Mouse (Mus musculus) forebrain, embryonic 14.5 days (tissue): Measurements from ENCODE around the gene Mospd2. TPM values are rescaled to one million over a fixed set of nuclear protein-coding genes. Genes with fewer than 3 reads are reported as not detected.

ENCODE experiments used
- ATAC-seq: fragments of 200-750 bp; cut with Nextera tagmentation; 2 replicates; pipeline ENCODE4 v1.8.0; 2017; ENCODE audit warnings: mild to moderate bottlenecking, moderate library complexity
- DNase-seq: peaks from one replicate; pipeline ENCODE4 v3.0.0-alpha.2; 2015; ENCODE audit warnings: low spot score
- H3K27ac ChIP-seq: fragments of 300-500 bp; sonication (generic); 2 replicates; pipeline ENCODE4 v1.5.1; 2014; ENCODE audit warnings: low read depth, mild to moderate bottlenecking, control low read depth, low read length, moderate library complexity
- H3K27me3 ChIP-seq: fragments of 300-500 bp; sonication (generic); replicated peaks from 2 replicates; pipeline ENCODE4 v1.6.1; 2014; ENCODE audit warnings: low read length, control low read depth, mixed read lengths; ENCODE audit not compliant: control insufficient read depth, insufficient read depth
- H3K36me3 ChIP-seq: fragments of 300-500 bp; sonication (generic); 2 replicates; pipeline ENCODE4 v1.6.1; 2014; ENCODE audit warnings: low read length, control low read depth; ENCODE audit not compliant: control insufficient read depth, insufficient read depth
- H3K4me1 ChIP-seq: fragments of 300-500 bp; sonication (generic); 2 replicates; pipeline ENCODE4 v1.6.1; 2014; ENCODE audit warnings: antibody characterized with exemption, low read length, control low read depth; ENCODE audit not compliant: control insufficient read depth, insufficient read depth
- H3K4me2 ChIP-seq: fragments of 300-500 bp; sonication (generic); 2 replicates; pipeline ENCODE4 v1.6.1; 2014; ENCODE audit warnings: mild to moderate bottlenecking, control low read depth, low read length
- H3K4me3 ChIP-seq: fragments of 300-500 bp; sonication (generic); 2 replicates; pipeline ENCODE4 v1.5.1; 2014; ENCODE audit warnings: low read depth, low read length, control low read depth
- H3K9ac ChIP-seq: fragments of 300-500 bp; sonication (generic); 2 replicates; pipeline ENCODE4 v1.6.1; 2014; ENCODE audit warnings: mild to moderate bottlenecking, low read length, control low read depth, moderate library complexity
- H3K9me3 ChIP-seq: fragments of 300-500 bp; sonication (generic); replicated peaks from 2 replicates; pipeline ENCODE4 v1.6.1; 2016; ENCODE audit warnings: low read length, control low read depth, mixed read lengths; ENCODE audit not compliant: control insufficient read depth
- WGBS: fragments of 180-500 bp; shearing (Covaris S2); extraction: QIAGEN DNeasy Blood & Tissue Kit; methylation state at CpG from one replicate; pipeline ENCODE4 v1.1.7; 2014; 5-methylcytosine and 5-hydroxymethylcytosine counted together
- polyA plus RNA-seq: library from polyadenylated mRNA; unstranded; fragments of >200 nt; fragmentation: Nextera tagmentation; extraction: Ambion mirVana; gene quantifications from 2 replicates; pipeline ENCODE4 v1.2.1, GENCODE M21; 2014

The Mospd2 gene
- polyA plus RNA-seq, 1 experiment from 2014 or later: 16.6 TPM

- Histone ChIP-seq H3K36me3 (no peaks in the 10 kb centered on the region), H3K4me1 (no peaks in the 10 kb centered on the region), H3K27me3 (no peaks in the 10 kb centered on the region), H3K27ac (no peak overlapping the region), H3K4me3 (no peak overlapping the region), H3K9me3 (no peaks in the 10 kb centered on the region), H3K9ac (no peak overlapping the region), H3K4me2 (no peak overlapping the region)
- WGBS: 96% methylated on average over 5 of the region's 5 CpGs
- no peak for ATAC-seq
- no peak for DNase-seq
Measured at GRCm38 (mm10) chrX:164941540-164941939, 38.6 kb downstream of the Mospd2 start.

DNA sequence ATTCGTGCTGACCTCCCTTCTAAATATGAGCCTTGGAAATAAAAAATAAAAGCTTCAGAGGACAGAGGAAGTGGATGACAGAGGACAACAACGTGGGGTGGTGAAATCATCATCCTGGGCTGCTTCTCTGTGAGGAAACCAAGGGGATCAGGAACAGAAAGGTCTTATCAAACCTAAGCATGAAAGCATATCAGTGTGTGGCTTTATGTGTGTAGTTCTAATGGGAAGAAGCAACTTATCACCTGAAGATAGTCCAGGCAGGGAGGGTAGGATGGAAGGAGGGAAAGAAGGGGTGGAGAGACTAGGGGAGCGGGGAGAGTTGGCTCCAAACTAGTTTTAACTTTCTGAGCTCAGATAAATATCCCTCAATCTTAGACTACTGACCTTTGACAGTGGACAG is 67.2 kb downstream of the Mospd2 start:
- Histone ChIP-seq H3K36me3 (no peaks in the 10 kb centered on the region), H3K4me3 (no peak overlapping the region), H3K9ac (no peak overlapping the region), H3K4me1 (no peaks in the 10 kb centered on the region), H3K4me2 (no peak overlapping the region), H3K27ac (no peak overlapping the region), H3K9me3 (no peaks in the 10 kb centered on the region), H3K27me3 (no peaks in the 10 kb centered on the region)
- DNase-seq (no peak), ATAC-seq (no peak)
- WGBS: 70% methylated on average over 3 of the region's 3 CpGs

GRCm38 (mm10) chrX:164912186-164912585 is 68.0 kb downstream of the Mospd2 start:
- ATAC-seq: no peak

DNA sequence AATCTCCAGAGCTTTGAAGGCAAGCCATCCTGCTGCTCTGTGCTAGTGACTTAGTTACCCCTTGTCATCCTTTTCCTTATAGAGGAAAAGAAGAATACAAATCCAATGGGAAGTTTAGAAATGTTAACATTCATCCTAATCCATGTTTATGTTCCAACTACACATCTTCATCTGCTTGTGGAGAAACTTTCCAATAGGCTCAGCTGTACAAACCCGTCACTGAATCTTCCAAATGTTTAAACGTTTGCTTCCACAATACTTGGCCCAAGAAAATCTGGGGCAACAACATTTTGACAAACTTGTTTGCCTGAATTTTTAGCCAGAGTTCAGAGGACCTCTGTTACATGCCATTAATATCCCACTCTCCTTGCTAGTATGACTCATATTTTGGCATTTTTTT is 78.3 kb downstream of the Mospd2 start:
- H3K4me1 ChIP-seq: no peaks in the 10 kb centered on the region
- H3K4me3 ChIP-seq: no peak overlapping the region
- H3K27me3 ChIP-seq: no peaks in the 10 kb centered on the region
- WGBS: 81% methylated on average over 2 of the region's 2 CpGs
- no peak overlapping the region for H3K4me2 ChIP-seq
- no peaks in the 10 kb centered on the region for H3K9me3 ChIP-seq
- H3K27ac ChIP-seq: no peak overlapping the region
- ATAC-seq (no peak), DNase-seq (no peak)
- H3K9ac ChIP-seq: no peak overlapping the region
- H3K36me3 ChIP-seq: no peaks in the 10 kb centered on the region

More at GRCm38 (mm10) chrX:164912186-164912585, 68.0 kb downstream of the Mospd2 start:
- no peak overlapping the region for H3K9ac ChIP-seq
- H3K4me1 ChIP-seq: no peaks in the 10 kb centered on the region
- H3K27ac ChIP-seq: no peak overlapping the region
- H3K4me3 ChIP-seq: no peak overlapping the region
- H3K4me2 ChIP-seq: no peak overlapping the region
- no peaks in the 10 kb centered on the region for H3K36me3 ChIP-seq
- no peaks in the 10 kb centered on the region for H3K9me3 ChIP-seq
- H3K27me3 ChIP-seq: no peaks in the 10 kb centered on the region
- 78% methylated on average over 4 of the region's 4 CpGs for WGBS
- no peak for DNase-seq

DNA sequence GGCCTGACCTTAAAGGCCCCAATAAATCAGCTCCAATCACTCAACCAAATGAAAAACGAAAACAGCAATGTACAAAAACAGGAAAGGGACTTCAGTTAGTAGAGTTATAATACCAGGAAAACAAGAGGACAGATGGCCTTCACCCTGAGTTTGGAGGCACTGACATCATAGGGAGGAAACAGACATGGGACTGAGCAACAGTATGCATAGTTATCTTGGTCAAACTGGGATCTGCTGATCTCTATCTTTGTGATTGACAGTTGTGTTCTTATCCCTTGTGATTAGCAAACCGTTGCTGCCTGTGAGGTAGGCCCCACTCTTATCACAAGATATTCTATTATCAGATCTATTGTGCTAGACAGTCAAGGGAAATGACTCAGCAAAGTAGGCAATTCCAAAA is 80.4 kb downstream of the Mospd2 start:
- Histone ChIP-seq H3K4me3 (no peak overlapping the region), H3K4me1 (no peaks in the 10 kb centered on the region), H3K27me3 (no peaks in the 10 kb centered on the region), H3K9me3 (no peaks in the 10 kb centered on the region), H3K9ac (no peak overlapping the region), H3K36me3 (no peaks in the 10 kb centered on the region), H3K27ac (no peak overlapping the region), H3K4me2 (no peak overlapping the region)
- ATAC-seq: no peak
- DNase-seq: no peak
- WGBS: 78% methylated on average over 2 of the region's 2 CpGs

- Histone ChIP-seq H3K27ac (no peak overlapping the region), H3K27me3 (no peaks in the 10 kb centered on the region), H3K4me2 (no peak overlapping the region), H3K4me3 (no peak overlapping the region), H3K9ac (no peak overlapping the region), H3K9me3 (no peaks in the 10 kb centered on the region), H3K4me1 (no peaks in the 10 kb centered on the region), H3K36me3 (no peaks in the 10 kb centered on the region)
- DNase-seq: no peak
- ATAC-seq: no peak
- WGBS: 88% methylated on average over 1 of the region's 1 CpGs
Measured at GRCm38 (mm10) chrX:164886260-164886659, 93.9 kb downstream of the Mospd2 start.

Other genes with a start within 250 kb of the Mospd2 start
- 6.0 and 6.1 TPM in 2 replicates for gene Fancb, start 217 bp upstream of the Mospd2 start, polyA plus RNA-seq
- not detected in 2 replicates for gene Gm17604, start 24.5 kb upstream of the Mospd2 start, polyA plus RNA-seq